Mouse (Mus musculus): Measurements from ENCODE around the gene Ipo9. TPM values are rescaled to one million over a fixed set of nuclear protein-coding genes. Genes with fewer than 3 reads are reported as not detected.
"Not testable (repeated sequence)": the region's sequence is repeated elsewhere in the genome, so short reads cannot be mapped to it uniquely, and the experiment has no call there.

The Ipo9 gene
- polyA plus RNA-seq, 2 experiments from 2014 or later, result 39.7 to 55.9 TPM

DNA sequence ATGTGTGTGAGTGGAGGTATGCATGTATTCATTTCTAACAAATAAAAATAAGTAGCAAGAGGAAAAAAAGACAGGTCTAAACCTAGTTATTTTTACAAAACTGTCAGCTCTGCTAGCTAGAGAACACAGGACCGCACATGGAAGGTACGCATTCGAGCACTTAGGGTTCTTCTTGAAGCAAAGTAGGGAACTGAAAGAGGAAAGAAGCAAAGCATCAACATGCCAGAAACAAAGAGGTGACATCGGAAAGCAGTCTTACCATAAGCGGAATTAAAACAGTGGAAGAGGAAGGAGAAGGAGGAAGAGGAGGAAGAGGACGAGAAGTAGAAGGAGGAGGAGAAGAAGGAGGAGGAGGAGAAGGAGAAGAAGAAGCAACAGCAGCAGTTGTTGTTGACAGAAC lies 2.9 kb downstream of the Ipo9 start:
- ATAC-seq, result no peak

- no peak for ATAC-seq
Measured at GRCm38 (mm10) chr1:135426645-135427044, 3.7 kb downstream of the Ipo9 start.

GRCm38 (mm10) chr1:135422772-135423171 lies 7.5 kb downstream of the Ipo9 start:
- ATAC-seq, result no peak

- ATAC-seq, result no peak
Measured at GRCm38 (mm10) chr1:135413996-135414395, 16.3 kb downstream of the Ipo9 start.

GRCm38 (mm10) chr1:135412130-135412529 lies 18.2 kb downstream of the Ipo9 start:
- no peak for ATAC-seq

DNA sequence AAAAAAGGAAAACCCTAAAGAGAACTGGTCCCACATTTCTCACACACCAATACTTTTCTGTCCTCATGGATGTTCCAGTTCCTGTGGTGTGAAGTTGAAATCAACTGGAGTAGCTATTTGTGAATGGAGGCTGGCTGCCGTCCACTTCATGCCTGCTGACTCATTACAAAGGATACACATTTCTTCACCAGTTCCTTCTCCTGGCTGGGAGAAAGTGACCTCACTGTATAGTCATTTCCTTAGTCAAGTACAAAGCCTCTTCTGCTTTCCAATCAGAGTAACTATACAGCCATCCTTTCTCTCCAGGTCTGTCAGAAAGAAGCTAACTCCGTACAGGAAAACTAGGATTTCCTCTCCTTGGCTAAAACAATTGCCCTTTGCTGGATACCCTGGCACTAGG lies 19.3 kb downstream of the Ipo9 start:
- no peak for ATAC-seq

DNA sequence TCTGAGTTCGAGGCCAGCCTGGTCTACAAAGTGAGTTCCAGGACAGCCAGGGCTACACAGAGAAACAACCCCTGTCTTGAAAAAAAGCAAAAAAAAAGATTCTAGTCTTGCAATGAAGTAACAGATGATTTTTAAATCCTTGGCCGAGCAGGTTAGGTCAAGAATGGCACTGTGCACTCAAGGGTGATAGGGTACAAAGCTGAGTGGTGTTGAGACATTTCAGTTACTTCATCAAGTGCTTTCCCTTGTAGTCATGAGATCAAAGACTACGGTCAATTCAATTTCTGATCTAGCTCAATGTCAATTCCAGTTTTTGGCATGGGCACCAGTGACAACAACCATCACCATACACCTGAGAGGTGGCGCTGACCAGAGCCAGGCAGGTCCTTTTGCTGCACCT lies 21.3 kb downstream of the Ipo9 start:
- no peak for ATAC-seq

GRCm38 (mm10) chr1:135405356-135405755 lies 24.9 kb downstream of the Ipo9 start:
- no peak for ATAC-seq

DNA sequence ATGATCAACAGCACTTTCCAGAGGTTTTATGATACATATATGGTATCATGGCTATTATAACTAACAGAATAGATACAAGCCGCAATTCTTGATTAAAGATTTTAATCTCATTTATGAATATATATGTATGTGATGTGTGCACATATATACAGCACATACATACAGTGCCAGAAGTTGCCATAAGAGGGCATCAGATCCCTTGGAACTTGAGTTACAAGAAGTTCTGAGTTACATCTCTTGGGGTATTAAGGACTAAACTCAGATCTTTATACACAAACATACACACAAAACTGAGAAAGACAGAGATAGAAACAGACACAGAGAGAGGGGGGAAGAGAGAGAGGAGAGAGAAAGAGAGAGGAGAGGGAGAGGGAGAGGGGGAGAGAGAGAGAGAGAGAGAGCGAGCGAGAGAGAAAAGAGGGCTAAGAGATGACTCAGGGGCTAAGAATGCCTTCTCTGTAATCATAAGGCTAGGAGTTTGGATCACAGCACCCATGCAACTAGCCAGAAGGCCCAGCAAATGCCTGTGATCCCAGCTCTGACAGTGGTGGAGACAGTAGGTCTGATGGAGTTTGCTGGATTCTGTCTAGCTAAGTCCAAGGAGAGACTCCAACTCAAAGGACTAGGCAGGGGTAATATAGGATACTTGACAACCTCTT lies 28.7 kb downstream of the Ipo9 start:
- no peak for ATAC-seq

GRCm38 (mm10) chr1:135399466-135399865 lies 30.8 kb downstream of the Ipo9 start:
- no peak for ATAC-seq

DNA sequence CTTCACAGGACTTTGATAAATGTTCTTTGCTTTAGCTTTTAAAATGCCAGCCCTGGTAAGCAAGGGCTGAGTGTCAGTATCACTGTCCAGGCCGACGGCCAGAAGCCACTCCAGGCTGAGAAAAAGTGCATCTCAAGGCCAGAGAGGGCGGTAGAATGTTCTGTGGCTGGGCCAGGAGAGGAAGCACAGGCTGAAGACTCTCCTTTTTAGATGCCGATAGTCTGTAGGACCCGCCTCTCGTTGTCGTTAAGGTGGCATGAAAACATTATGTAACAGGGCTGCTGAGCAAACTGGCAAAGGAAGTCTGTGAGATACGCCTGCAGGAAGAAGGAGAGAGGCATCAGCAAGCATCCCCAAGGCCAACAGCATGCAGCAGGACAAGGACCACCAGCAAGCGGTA lies 45.1 kb downstream of the Ipo9 start:
- no peak for ATAC-seq

- ATAC-seq, result no peak
Measured at GRCm38 (mm10) chr1:135384171-135384570, 46.1 kb downstream of the Ipo9 start.

DNA sequence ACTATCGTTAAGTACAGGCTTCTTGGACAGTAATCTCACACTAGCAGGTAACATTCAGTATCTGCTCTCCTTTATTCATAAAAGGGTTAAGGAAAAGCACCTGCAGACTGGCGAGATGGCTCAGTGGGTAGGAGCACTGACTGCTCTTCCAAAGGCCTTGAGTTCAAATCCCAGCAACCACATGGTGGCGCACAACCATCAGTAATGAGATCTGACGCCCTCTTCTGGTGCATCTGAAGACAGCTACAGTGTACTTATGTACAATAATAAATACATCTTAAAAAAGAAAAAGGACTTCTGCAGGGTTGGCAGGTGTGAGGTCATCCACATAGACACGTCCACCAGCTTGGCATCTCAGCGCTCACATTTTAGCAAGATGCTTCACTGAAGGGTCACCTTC lies 48.7 kb downstream of the Ipo9 start:
- ATAC-seq, result not testable (repeated sequence)

- ATAC-seq, result no peak
Measured at GRCm38 (mm10) chr1:135380071-135380991, 50.0 kb downstream of the Ipo9 start.

- no peak for ATAC-seq
Measured at GRCm38 (mm10) chr1:135379048-135379447, 51.3 kb downstream of the Ipo9 start.

DNA sequence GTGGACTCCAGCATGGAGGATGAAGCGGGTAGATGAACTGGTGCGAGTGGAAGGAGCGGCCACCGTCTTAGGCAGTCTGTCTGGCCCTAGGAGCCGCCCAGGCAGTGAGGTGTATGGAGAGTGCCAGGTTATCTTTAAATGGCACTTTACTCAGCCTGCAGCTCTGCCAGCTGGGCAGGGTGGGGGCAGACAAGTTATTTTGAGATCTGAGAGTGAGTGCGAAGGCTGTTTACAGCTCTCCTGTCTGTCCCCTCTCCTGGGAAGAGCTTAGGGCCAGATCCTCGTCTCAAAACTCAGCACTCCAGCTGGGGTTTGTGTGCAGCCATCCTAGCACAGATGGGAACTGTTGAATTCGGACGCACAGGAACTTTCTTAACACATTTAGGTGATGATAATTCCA lies 51.7 kb downstream of the Ipo9 start:
- ATAC-seq, result no peak

DNA sequence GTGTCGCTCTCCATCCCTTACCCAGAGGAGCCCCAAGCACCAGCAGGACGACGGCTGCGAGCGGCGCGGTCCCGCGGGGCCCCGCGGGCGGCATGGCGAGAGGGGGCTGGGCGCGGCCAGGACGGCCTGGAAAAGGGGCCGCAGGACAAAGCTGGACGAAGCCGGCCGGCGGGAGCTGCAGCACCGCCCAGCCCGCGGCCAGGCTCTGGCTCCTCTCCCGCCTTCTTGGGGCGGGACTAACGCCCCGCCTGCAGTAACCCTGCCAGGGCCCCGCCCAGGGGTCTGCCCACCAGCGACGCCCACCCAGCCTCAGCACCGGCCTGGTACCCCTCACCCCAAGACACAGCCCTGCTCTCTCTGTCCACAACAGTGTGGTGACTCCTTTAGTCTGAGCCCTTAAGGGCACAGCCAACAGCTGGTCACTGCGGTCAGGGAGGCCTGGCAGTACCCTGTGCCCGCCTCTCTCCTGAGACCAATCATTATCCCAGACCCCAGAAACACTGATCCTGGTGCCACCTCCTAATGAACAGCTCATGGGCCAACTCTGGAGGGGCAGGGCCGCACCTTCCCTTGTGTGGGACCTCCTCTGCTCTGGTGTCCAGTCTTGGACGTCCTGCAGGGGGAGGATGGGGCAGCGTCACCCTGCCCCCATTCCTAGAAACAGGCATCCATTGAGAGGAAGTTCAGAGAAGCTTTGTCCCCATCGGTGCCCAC lies 55.3 kb downstream of the Ipo9 start, which contains the start of gene Shisa4:
TSS of gene Shisa4 (minus strand) at position 370 of the 714 bp plus-strand sequence.
- no peak for ATAC-seq

DNA sequence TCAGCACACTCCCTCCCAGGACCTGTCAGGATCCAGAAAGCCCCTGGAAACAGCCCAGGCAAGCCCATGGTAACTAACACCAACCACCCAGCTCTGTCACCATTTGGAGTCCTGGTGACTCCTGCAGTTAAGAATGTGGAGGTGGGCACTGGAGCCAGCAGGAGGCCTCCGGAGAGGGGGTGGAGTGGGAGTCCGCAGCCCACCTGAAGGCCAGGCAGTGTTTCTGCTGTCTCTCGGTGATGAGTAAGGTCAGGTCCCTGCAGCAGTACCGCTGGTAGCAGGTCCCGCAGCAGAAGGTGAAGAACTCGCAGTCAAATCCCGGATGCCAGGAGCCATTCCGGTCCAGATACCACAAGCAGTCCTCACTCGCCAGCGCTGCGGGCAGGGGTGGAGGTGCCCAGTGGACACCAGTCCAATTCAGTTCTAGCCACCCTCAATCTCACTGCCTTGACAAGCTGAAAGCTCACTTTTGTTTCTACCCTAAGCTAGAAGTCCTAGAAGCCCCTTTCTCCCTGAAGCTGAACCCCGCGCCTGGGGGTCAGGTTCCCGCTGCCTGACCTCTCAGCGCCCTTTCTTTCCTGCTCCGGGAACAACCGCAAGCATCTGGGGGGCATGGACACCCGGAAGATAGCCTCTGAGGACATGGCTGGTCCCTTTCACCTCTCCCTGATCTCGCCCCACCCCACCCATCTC lies 56.0 kb downstream of the Ipo9 start:
- no peak for ATAC-seq

- no peak for ATAC-seq
Measured at GRCm38 (mm10) chr1:135373171-135373677, 57.1 kb downstream of the Ipo9 start.

GRCm38 (mm10) chr1:135369415-135369814 lies 60.9 kb downstream of the Ipo9 start:
- ATAC-seq, result no peak

DNA sequence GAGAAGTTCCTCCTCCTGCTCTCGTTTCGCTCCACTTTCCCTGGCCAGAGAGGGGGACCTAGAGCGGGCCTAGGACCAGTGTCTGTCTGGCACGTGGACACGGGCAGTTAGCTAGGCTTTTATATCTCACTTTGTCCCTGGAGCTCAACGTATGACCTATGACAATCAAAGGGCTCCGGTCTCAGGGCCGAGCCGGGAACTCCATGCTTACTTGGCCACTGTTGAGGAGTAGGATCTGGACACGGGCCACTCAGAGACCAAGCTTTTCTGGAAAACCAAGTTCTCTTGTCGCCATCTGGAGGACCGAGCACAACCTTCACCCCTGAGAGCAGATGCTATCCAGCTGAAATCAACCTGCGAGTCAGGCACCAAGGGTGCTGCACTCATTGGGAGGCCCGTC lies 61.3 kb downstream of the Ipo9 start:
- no peak for ATAC-seq

DNA sequence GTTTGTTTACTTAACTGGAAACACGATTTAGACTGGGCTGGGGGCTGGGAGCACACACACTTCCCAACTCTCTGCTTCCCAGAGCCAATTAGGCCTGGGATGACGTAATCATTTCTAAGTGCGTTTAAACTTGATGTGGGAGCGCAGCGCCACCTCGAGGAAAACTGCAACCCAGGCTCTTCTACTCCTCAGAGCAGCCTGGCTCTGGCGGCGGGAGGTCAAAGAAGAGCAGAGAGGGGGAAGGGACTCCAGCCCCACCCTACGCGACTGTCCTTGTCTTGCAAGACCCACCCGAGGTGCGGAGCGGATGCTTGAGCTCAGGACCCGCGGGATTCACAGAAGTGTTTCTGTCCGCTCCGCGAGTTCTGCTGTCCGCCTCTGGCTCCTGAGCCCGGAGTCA lies 62.1 kb downstream of the Ipo9 start:
- ATAC-seq, result peak; percentile 64
